ENCODE assay signal across 24 mouse cellular contexts in genomic region chr1:69319526-69319925, GRCm38 (mm10).
A peak's percentile ranks its signal among the peaks of the same experiment; 100 is the strongest.
DNase-seq lines count a peak whose midpoint lies in the region; ATAC-seq and TF ChIP-seq lines count a peak whose summit lies in the region.
"Had no signal": no experiment of that assay in that cellular context is flagged by ENCODE, and none has a peak within 500 bp of the region (broad histone marks: within the 10 kb centered on the region; RNA-seq: fewer than 3 reads in every experiment).

No protein-coding gene starts in this region.

- no peak for ATAC-seq in embryonic facial prominence, embryonic 14.5 days (ENCODE audit: low read depth)
- ATAC-seq in kidney, postnatal 0 days (replicated peaks; ENCODE audit: low FRiP score, low read depth), result no peak
- ATAC-seq in lung, embryonic 14.5 days (ENCODE audit: insufficient read depth), result no peak
- ATAC-seq: activated CD4-positive, CD25-positive, alpha-beta regulatory T cell, adult 4 months; CD4-positive, CD25-positive, alpha-beta regulatory T cell, adult 4 months; forebrain, embryonic 13.5 days; forebrain, embryonic 15.5 days; forebrain, postnatal 0 days; Patski had no signal

- no peak overlapping the region for H3K27ac ChIP-seq in embryonic facial prominence, embryonic 14.5 days (replicated peaks; ENCODE audit: low read depth, low read length)
- H3K27ac ChIP-seq in embryonic facial prominence, embryonic 10.5 days (replicated peaks), result no peak overlapping the region
- H3K27ac ChIP-seq in kidney, postnatal 0 days, result no peak overlapping the region
- H3K27ac ChIP-seq in kidney, adult 2 months (ENCODE audit: insufficient read depth, low read depth, low read length), result no peak overlapping the region
- no peak overlapping the region for H3K27ac ChIP-seq in lung, embryonic 14.5 days (ENCODE audit: low read depth)
- H3K27ac ChIP-seq: embryonic facial prominence, embryonic 13.5 days; forebrain, embryonic 13.5 days; forebrain, embryonic 15.5 days had no signal

- TF ChIP-seq POLR2A in kidney, adult 2 months (IDR thresholded peaks at IDR 0.05; ENCODE audit: low read depth, low read length), result no peak

- H3K9ac ChIP-seq in embryonic facial prominence, embryonic 14.5 days (ENCODE audit: low read depth, low read length), result no peak overlapping the region
- no peak overlapping the region for H3K9ac ChIP-seq in kidney, postnatal 0 days (ENCODE audit: low read depth, low read length)
- no peak overlapping the region for H3K9ac ChIP-seq in lung, embryonic 14.5 days
- H3K9ac ChIP-seq: embryonic facial prominence, embryonic 13.5 days; forebrain, embryonic 13.5 days; forebrain, embryonic 15.5 days; forebrain, postnatal 0 days had no signal

- no peaks in the 10 kb centered on the region for H3K4me1 ChIP-seq in embryonic facial prominence, embryonic 14.5 days (ENCODE audit: control insufficient read depth, insufficient read depth, low read length)
- no peaks in the 10 kb centered on the region for H3K4me1 ChIP-seq in embryonic facial prominence, embryonic 10.5 days
- no peaks in the 10 kb centered on the region for H3K4me1 ChIP-seq in kidney, postnatal 0 days (replicated peaks; ENCODE audit: insufficient read depth, low read length)
- H3K4me1 ChIP-seq in kidney, adult 2 months (ENCODE audit: control insufficient read depth, insufficient read depth, low read length), result no peaks in the 10 kb centered on the region
- H3K4me1 ChIP-seq in lung, embryonic 14.5 days (ENCODE audit: insufficient read depth), result 0 out of 2 replicates have a peak, but pooled peaks cover 4% of the 10 kb centered on the region
- H3K4me1 ChIP-seq: embryonic facial prominence, embryonic 13.5 days; forebrain, embryonic 13.5 days; forebrain, embryonic 15.5 days had no signal

- H3K36me3 ChIP-seq in embryonic facial prominence, embryonic 14.5 days (ENCODE audit: control insufficient read depth, insufficient read depth, low read length), result no peaks in the 10 kb centered on the region
- H3K36me3 ChIP-seq in embryonic facial prominence, embryonic 10.5 days (replicated peaks), result no peaks in the 10 kb centered on the region
- no peaks in the 10 kb centered on the region for H3K36me3 ChIP-seq in kidney, postnatal 0 days (ENCODE audit: insufficient read depth, low read length)
- H3K36me3 ChIP-seq in kidney, adult 2 months (ENCODE audit: control insufficient read depth, insufficient read depth, low read length), result no peaks in the 10 kb centered on the region
- H3K36me3 ChIP-seq in lung, embryonic 14.5 days (ENCODE audit: insufficient read depth), result no peaks in the 10 kb centered on the region
- H3K36me3 ChIP-seq: embryonic facial prominence, embryonic 13.5 days; forebrain, embryonic 15.5 days; G1E had no signal

- H3K4me3 ChIP-seq in embryonic facial prominence, embryonic 14.5 days (ENCODE audit: low read depth, low read length), result no peak overlapping the region
- no peak overlapping the region for H3K4me3 ChIP-seq in embryonic facial prominence, embryonic 10.5 days
- no peak overlapping the region for H3K4me3 ChIP-seq in kidney, postnatal 0 days (replicated peaks; ENCODE audit: low read depth, low read length)
- no peak overlapping the region for H3K4me3 ChIP-seq in kidney, adult 2 months (ENCODE audit: insufficient read depth, low read depth, low read length)
- H3K4me3 ChIP-seq in lung, embryonic 14.5 days (ENCODE audit: low read depth, low read length), result no peak overlapping the region
- H3K4me3 ChIP-seq: embryonic facial prominence, embryonic 13.5 days; forebrain, embryonic 13.5 days; forebrain, embryonic 15.5 days had no signal

- no peaks in the 10 kb centered on the region for H3K9me3 ChIP-seq in embryonic facial prominence, embryonic 14.5 days (ENCODE audit: control insufficient read depth, low read length)
- no peaks in the 10 kb centered on the region for H3K9me3 ChIP-seq in embryonic facial prominence, embryonic 10.5 days
- no peaks in the 10 kb centered on the region for H3K9me3 ChIP-seq in kidney, postnatal 0 days (replicated peaks; ENCODE audit: low read length)
- no peaks in the 10 kb centered on the region for H3K9me3 ChIP-seq in lung, embryonic 14.5 days (ENCODE audit: low read depth, low read length)
- H3K9me3 ChIP-seq: embryonic facial prominence, embryonic 13.5 days; forebrain, embryonic 13.5 days; forebrain, embryonic 15.5 days; G1E had no signal

- no peaks in the 10 kb centered on the region for H3K27me3 ChIP-seq in embryonic facial prominence, embryonic 14.5 days (replicated peaks; ENCODE audit: control insufficient read depth, insufficient read depth, low read length)
- H3K27me3 ChIP-seq in embryonic facial prominence, embryonic 10.5 days (replicated peaks; ENCODE audit: low read depth, poor library complexity, severe bottlenecking), result no peaks in the 10 kb centered on the region
- H3K27me3 ChIP-seq in kidney, postnatal 0 days (ENCODE audit: insufficient read depth, low read length), result no peaks in the 10 kb centered on the region
- H3K27me3 ChIP-seq in kidney, adult 2 months (replicated peaks; ENCODE audit: control insufficient read depth, insufficient read depth, low read length), result no peaks in the 10 kb centered on the region
- no peaks in the 10 kb centered on the region for H3K27me3 ChIP-seq in lung, embryonic 14.5 days (ENCODE audit: insufficient read depth, low read length)
- H3K27me3 ChIP-seq: CH12.LX; embryonic facial prominence, embryonic 13.5 days; forebrain, embryonic 13.5 days; forebrain, embryonic 15.5 days; Patski had no signal

- no peak for TF ChIP-seq CTCF in kidney, postnatal 0 days (IDR thresholded peaks at IDR 0.05; ENCODE audit: low read depth)
- TF ChIP-seq CTCF in kidney, adult 2 months (conservative IDR thresholded peaks at IDR 0.05; ENCODE audit: insufficient read depth, insufficient read length, low read depth, low read length), result no peak
- no peak for TF ChIP-seq CTCF in lung, embryonic 14.5 days (IDR thresholded peaks at IDR 0.05; ENCODE audit: low read depth)

- no peak overlapping the region for H3K4me2 ChIP-seq in embryonic facial prominence, embryonic 14.5 days (ENCODE audit: low read depth, low read length)
- H3K4me2 ChIP-seq in kidney, postnatal 0 days (ENCODE audit: low read length), result no peak overlapping the region
- no peak overlapping the region for H3K4me2 ChIP-seq in lung, embryonic 14.5 days
- H3K4me2 ChIP-seq: embryonic facial prominence, embryonic 13.5 days; forebrain, embryonic 13.5 days; forebrain, embryonic 15.5 days had no signal

- 43% methylated on average over 3 of the region's 3 CpGs for WGBS in embryonic facial prominence, embryonic 14.5 days
- WGBS in embryonic facial prominence, embryonic 10.5 days, result 78% methylated on average over 3 of the region's 3 CpGs
- WGBS in kidney, postnatal 0 days, result 32% methylated on average over 3 of the region's 3 CpGs
- WGBS in kidney, adult 2 months, result 37% methylated on average over 3 of the region's 3 CpGs
- 7% methylated on average over 3 of the region's 3 CpGs for WGBS in lung, embryonic 14.5 days

- DNase-seq in embryonic facial prominence, embryonic 14.5 days (ENCODE audit: low spot score), result peak; percentile 62
- no peak for DNase-seq in embryonic facial prominence, embryonic 10.5 days (ENCODE audit: low spot score)
- peak; percentile 16 for DNase-seq in kidney, postnatal 0 days (ENCODE audit: low spot score)
- DNase-seq in kidney, adult 2 months, result no peak
- DNase-seq in lung, embryonic 14.5 days, result peak; percentile 55
- DNase-seq in lung, postnatal 4 days, result no peak
- DNase-seq: adrenal gland, adult 8-10 months; adrenal gland, postnatal 14 days; adrenal gland, postnatal 36 days; B cell, adult 2 months; cerebellum, adult 11-12 months; cerebellum, adult 2 months; cerebellum, adult 9-10 months; cerebellum, postnatal 10 days; cerebellum, postnatal 25 days; forebrain, postnatal 0 days had no signal

Comparison
In these comparisons a context has a peak if more than half of its experiments do, and no peak if none do; other contexts are left out.
1. DNase-seq: peak in embryonic facial prominence, embryonic 14.5 days (single experiment), kidney, postnatal 0 days (single experiment) and lung, embryonic 14.5 days (single experiment); none in embryonic facial prominence, embryonic 10.5 days (single experiment), kidney, adult 2 months (single experiment) and lung, postnatal 4 days (0 of 2).